Mouse (Mus musculus): ENCODE data around the gene Icam4.
"Not testable (repeated sequence)": the region's sequence is repeated elsewhere in the genome, so short reads cannot be mapped to it uniquely, and the experiment has no call there.

DNA sequence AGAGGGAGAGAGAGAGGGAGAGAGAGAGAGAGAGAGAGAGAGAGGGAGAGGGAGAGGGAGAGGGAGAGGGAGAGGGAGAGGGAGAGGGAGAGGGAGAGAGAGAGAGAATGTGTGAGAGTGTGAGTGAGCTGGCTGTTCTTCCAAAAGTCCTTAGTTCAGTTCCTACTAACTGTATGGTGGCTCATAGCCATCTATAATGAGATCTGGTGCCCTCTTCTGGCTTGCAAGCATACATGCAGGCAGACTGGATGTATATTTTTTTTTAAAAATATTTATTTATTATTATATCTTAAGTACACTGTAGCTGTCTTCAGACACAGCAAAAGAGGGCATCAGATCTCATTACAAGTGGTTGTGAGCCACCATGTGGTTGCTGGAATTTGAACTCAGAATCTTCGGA, 30.8 kb upstream of the Icam4 start:
- TF ChIP-seq GATA1, TAL1 (IDR thresholded peaks at IDR 0.05; ENCODE audit: low read length): not testable (repeated sequence)
